Mouse (Mus musculus) CD4-positive helper T cell, adult 2 months (primary cell): ENCODE results near the gene Tigd3.

Experiments used
- DNase-seq: peaks from one replicate; pipeline ENCODE4 v3.0.0-alpha.2; 2012; ENCODE audit warnings: low read depth, missing footprints, low spot score

Tigd3 gene

DNA sequence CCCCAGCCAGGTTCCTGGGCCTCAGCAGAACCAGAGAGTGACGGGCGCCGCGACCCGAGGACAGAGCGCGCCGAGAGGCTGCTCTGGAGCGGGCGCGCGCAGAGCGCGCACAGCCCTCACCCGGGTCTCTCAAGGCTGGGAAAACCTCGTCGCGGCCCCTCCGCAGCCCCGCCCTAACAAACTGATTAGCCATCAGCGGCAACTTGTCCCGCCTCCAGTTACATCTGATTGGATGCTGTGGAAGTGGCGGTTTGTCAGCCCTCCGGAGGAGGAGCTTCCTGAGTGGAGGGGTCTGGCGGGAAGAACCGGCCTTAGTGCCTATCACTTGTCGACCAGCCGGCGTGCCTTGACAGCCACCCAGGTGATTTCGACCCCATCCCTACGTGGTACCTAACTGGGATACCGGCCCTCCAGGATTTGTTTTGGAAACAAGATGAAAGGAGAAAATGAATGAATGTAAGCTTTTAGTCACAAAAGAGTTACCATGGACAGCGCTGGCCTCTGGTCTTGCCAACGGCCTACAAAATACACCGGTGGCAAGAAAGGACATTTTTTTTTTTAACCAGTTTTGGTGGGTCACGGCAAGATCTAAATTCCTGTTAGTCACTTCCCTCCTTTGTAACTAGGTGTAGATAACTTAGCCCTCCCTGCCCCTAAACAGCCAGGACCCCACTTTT, at the start of gene Tigd3:
Gene Tigd3 (minus strand): TSS at position 148 of the 677 bp plus-strand sequence.
- DNase-seq = peak; percentile 93

DNA sequence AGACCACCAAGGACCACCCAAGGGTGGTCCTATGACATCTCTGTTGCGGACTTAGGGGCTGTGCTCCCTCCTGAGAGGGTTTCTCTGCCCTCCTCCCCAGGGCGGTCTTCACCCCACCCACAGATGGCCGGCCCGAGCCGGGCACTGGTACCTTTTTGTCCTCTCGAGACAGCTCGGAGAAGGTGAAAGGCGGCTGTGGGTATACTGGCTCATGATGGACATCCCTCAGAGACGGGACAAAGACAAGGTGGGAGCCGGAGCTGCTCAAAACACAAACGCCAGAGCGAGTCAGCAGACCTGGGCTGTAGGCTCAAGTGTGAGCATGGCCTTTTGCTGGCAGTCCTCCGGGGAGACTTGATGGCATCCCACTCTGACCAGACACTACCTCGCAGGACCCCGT, 49.5 kb upstream of the Tigd3 start:
- no peak for DNase-seq

GRCm38 (mm10) chr19:5942581-5942980, 48.6 kb upstream of the Tigd3 start:
- DNase-seq = no peak

GRCm38 (mm10) chr19:5940656-5941055, 46.7 kb upstream of the Tigd3 start:
- no peak for DNase-seq

- DNase-seq = no peak
These were observed 46.2 kb upstream of the Tigd3 start for GRCm38 (mm10) chr19:5940173-5940572.

- DNase-seq = no peak
These were observed 45.8 kb upstream of the Tigd3 start for GRCm38 (mm10) chr19:5939715-5940114.

GRCm38 (mm10) chr19:5938516-5938915, 44.6 kb upstream of the Tigd3 start:
- DNase-seq = no peak

GRCm38 (mm10) chr19:5937836-5938406, 44.0 kb upstream of the Tigd3 start:
- no peak for DNase-seq

GRCm38 (mm10) chr19:5937095-5937835, 43.3 kb upstream of the Tigd3 start:
- DNase-seq = no peak

DNA sequence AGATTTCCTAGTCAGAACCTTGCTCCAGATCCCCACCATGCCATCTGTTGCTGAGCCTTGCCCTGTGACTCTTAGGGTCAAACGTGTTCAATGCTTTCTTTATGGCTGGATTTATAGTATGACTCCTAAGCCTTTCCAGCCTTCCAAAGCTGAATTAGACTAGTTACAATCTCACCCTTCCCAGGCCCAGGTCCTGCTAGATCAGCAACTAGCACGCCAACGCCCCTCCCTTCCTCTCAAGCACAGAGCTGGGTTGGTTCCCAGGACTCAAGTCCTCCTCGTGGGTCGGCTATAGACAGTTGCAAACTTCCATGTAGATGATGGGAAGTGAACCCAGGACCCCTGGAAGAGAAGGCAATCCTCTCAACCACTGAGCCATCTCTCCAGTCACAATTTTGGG, 41.7 kb upstream of the Tigd3 start:
- DNase-seq = no peak

GRCm38 (mm10) chr19:5935266-5935665, 41.3 kb upstream of the Tigd3 start:
- DNase-seq = no peak

GRCm38 (mm10) chr19:5929634-5930596, 36.0 kb upstream of the Tigd3 start:
- DNase-seq = no peak

- DNase-seq = no peak
These were observed 34.6 kb upstream of the Tigd3 start for GRCm38 (mm10) chr19:5928546-5928945.

GRCm38 (mm10) chr19:5928104-5928503, 34.2 kb upstream of the Tigd3 start:
- no peak for DNase-seq

GRCm38 (mm10) chr19:5927532-5927931, 33.6 kb upstream of the Tigd3 start:
- DNase-seq = no peak

- no peak for DNase-seq
These were observed 33.1 kb upstream of the Tigd3 start for GRCm38 (mm10) chr19:5927026-5927425.

- no peak for DNase-seq
These were observed 31.4 kb upstream of the Tigd3 start for GRCm38 (mm10) chr19:5925311-5925855.

- peak; percentile 92 for DNase-seq
These were observed 30.8 kb upstream of the Tigd3 start, which contains the start of gene Cdc42ep2 for GRCm38 (mm10) chr19:5924713-5925093. Gene Cdc42ep2, minus strand, starts transcription at chr19:5924816.

GRCm38 (mm10) chr19:5923990-5924712, 30.2 kb upstream of the Tigd3 start:
- peak; percentile 81 for DNase-seq

GRCm38 (mm10) chr19:5922963-5923362, 29.0 kb upstream of the Tigd3 start:
- no peak for DNase-seq
